Mouse (Mus musculus): ENCODE measurements at regions not wholly inside any gene's neighbourhood (a gene's known extent, or its start where the extent isn't known, plus 50 kb on each side); places are given as distances from the start of the nearest gene placed in this dataset.

- no peak for DNase-seq
Observed at GRCm38 (mm10) chr9:47054595-47054994, 56.1 kb downstream of the Gm4791 start.

- no peak for DNase-seq
Observed at GRCm38 (mm10) chr9:47055558-47055957, 57.0 kb downstream of the Gm4791 start.

- no peak for DNase-seq
Observed at GRCm38 (mm10) chr9:47059339-47060005, 60.9 kb downstream of the Gm4791 start.

DNA sequence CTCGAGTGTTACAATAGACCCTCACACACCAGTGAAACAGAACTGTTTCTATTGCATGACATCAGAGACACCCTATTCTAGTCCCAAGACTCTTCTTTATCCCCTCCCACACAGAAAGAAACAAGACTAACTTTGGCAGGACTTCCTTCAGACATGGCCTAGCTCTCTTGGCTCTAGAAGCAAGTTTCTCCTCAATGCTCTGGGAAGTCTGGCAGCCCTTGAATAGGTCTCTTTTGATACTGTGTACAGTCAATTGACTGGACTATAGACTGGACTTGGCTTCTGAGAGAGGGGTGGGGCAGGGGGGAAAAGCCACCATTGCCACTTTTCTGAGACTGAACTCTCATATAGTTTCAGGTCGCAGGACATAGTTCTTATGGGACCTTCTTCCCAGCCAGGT lies 62.2 kb downstream of the Gm4791 start:
- no peak for DNase-seq

DNA sequence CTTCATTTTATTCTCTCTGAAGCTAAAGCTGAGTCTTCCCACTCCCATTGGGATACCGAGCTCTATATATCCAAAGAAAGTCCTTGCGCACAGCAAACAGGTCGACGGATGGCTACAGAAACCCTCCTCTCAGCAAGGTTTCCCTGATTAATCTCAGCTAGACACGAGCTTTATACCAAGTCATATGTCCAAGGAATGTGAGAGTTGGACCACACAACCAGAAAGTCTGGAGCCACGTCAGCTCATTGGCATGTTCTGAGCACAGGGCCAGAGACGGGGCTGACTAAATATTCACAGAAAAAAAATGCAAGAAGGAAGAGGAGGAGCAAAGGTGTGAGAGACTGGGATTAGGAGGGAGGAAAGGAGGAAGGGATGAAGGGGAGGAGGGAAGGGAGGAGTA lies 64.0 kb downstream of the Gm4791 start:
- no peak for DNase-seq

- DNase-seq = no peak
Observed at GRCm38 (mm10) chr9:47063751-47064150, 65.2 kb downstream of the Gm4791 start.

DNA sequence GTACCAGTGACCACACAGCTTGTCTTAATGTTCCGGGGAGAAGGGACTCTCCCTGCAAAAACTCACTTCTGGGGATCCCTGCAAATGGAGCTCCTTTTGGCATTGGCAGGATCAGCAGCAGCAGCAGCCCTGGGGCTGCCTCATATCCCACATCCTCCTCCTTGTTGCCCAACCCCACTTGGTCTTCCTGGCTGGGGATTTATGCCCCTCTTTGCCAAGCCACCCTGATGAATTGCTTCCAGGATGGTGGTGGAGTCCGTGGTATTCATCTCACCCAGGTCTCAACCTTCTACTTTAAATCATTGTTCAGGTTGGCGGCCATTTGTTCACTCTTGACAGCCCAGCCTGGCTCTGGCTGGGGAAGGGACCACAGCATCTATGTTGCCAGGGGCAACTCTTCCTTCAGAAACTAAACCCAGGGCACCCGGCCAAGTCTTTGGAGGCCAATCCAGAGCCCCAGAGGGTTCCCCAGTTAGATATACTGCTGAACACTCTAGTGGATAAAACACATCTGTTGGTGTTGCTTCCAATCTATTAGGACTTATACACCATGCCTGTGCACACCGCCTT lies 66.0 kb downstream of the Gm4791 start:
- no peak for DNase-seq

DNA sequence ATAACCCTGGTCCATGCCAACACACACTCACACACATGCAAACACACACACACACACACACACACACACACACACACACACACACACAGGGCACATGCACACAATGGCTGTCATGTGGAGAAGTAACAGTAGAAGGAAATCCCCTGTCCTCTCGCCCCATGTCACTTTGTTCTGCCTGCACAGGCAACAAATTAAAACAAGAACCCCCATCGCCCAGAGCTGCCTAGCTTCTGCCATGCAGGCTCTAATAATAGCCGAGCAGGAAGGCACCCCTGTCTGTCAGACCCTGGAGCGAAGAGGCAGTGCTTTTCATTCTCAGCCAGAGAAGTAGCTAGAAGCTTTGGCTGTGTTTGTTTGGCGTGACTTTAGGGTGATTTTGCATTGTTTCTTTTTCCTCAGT lies 70.9 kb downstream of the Gm4791 start:
- no peak for DNase-seq

DNA sequence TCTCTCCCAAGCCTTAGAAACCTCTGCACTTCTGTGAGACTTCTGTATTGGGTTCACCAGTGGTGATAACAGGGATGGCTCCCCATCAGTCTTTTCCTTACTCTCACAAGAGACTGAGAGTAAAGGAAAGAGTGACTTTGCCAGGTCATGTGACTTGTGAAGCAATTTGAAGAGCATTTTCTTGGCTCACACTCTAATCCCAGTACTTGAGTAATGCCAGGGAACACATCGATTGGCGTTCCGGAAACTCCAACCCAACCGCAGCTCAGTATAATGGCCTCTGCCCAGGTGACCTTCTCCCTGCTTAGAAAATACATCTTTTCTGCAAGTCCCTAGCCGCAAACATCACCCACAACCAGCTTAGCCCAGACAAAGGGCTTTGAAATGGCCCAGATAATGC lies 72.4 kb downstream of the Gm4791 start:
- DNase-seq = no peak

- no peak for DNase-seq
Observed at GRCm38 (mm10) chr9:47076946-47077345, 78.4 kb downstream of the Gm4791 start.

DNA sequence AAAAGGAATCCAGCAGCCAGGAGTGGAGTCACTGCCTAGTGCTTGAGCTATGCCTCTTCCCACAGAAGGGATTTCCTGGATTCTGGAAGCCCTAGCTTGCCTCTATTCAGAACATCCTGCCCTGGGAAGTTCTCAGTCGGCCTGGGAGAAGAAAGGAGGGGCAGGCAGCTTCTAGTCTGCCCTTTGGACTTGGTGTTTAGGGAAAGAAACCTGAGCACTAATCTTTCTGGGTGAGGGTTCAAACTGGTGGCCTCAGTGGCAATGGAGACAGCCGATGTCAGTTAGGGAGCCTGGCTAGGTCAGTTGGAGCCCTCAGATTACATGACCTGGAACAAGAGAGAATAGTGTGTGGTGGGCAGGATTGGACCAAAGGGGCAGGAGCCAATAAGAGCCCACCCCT lies 78.9 kb downstream of the Gm4791 start:
- no peak for DNase-seq

GRCm38 (mm10) chr9:47077945-47078344 lies 79.4 kb downstream of the Gm4791 start:
- DNase-seq = no peak

DNA sequence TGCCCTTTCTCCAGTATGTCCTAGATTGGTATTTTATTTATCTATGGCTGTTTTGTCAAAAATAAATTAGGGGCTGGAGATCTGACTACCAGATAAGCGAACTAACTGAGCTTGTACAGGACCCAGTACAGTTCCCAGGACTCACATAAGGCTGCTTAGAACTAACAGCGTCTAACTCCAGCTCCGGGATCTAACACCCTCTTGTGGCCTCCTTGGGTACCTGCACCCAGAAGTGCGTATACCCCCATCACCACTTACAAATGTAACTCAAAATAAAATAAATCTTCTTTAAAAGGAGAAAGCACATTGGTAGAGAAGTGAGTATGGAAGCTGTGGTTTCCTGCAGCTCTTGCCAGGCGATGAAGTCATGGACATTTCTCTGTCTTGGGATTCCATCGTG lies 82.9 kb downstream of the Gm4791 start:
- no peak for DNase-seq

- no peak for DNase-seq
Observed at GRCm38 (mm10) chr9:47091796-47092195, 93.3 kb downstream of the Gm4791 start.

DNA sequence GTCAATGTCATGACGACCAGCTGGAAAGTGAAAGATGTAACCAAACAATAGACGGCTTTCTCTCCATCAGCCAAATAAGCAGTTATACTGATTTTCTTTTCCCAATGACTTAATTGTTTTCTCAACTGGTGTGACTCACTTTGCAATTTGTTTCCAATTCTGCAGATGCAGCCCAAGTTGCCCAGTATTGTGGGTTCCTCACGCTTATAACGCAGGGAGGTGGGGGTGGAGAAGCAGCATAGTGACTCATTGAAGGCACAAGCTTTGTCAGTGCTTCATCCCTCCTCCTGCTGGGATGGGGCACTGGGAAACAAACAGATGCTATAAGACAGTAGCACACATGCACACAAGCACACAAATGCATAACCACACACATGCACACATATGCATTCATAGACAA lies 97.1 kb downstream of the Gm4791 start:
- no peak for DNase-seq

DNA sequence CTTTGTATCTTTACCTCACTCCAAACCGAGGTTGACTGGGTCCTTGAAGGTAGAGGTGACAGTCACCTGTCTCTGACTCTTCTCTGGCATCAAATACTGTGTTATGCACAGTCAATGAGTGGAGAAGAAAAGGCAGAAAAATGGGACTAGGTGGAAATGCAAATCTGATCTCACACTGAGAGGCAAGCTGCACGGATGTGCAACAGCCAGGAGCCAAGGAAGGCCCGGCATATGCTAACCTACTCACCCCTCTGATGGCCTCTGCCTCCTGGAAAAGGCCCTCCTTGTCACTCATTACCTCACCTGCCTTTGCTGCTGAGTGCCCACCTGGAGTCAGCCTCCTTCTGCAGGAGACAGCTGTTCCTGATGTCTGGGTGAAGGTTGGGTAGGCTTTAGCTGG lies 104.8 kb downstream of the Gm4791 start:
- no peak for DNase-seq

- no peak for DNase-seq
Observed at GRCm38 (mm10) chr9:47103966-47104365, 105.4 kb downstream of the Gm4791 start.

- DNase-seq = no peak
Observed at GRCm38 (mm10) chr9:47108096-47108495, 109.6 kb downstream of the Gm4791 start.

DNA sequence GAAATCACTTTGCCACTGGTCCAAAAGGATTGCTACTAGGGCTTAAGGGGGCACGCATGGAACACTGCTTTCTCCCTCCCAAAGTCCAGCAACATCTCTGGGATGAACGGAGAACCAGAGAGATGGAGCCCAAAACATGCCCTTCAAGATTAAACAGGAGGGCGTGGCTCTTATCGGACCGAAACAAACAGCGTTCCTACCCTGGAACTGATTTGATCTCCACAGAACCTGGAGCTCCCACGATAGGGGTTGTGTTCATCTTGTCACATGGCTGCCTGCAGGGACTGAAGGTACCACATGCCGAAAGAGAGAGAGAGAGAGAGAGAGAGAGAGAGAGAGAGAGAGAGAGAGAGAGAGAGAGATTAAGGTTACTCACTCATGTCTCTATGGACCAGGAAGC lies 120.7 kb downstream of the Gm4791 start:
- DNase-seq = no peak

DNA sequence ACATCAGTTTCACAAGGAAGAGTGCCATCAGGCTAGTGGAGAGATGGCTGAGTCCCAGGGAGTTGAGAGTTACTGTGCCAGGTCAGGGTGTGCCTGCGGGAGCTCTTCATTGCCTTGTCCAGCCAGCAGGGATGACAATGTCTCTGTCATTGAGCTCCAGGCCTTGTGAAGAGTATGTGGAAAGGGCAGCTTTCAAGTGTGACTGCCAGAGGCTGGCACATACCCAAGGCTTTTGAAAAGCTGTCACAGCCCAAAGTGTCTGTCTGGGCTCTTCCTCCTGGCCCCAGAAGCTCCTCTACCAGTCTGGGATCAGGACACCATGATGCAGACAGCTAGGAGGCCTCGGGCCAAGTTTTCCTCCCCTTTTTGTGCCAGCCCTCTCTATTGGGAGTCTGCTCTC lies 124.6 kb downstream of the Gm4791 start:
- DNase-seq = no peak

GRCm38 (mm10) chr9:47125517-47125916 lies 127.0 kb downstream of the Gm4791 start:
- no peak for DNase-seq

- DNase-seq = no peak
Observed at GRCm38 (mm10) chr9:47126236-47126635, 127.7 kb downstream of the Gm4791 start.

DNA sequence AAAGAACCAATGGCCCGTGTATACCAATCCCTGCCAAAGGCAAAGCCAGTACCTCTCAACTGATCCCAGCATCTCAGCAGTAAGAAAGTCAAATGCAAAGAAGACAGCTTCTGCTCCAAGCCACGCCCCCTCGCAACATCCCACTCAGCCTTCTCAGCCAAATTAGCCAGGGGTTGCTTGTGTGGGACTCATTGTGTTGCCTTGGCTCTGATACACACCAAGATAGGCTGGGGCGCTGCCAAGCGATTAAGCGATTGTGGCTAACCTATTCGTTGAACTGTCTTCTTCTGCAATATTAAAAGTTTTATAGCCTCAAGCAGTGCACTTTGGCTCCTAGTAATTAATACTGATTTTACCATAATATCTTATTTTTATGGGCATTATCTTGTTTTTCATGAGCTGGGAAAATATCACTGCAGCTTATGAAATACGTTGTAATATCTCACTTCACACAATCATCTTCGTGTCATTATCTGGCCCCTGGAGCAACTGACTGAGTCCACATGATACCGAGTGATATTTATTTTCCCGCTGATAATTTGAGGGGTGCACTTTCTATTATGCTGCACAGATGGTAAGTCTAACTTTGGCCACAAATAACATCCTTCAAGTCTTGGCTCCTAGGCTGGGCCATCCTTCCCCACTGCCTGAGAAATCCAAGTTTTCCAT lies 129.3 kb downstream of the Gm4791 start:
- DNase-seq = no peak

GRCm38 (mm10) chr9:47129101-47129500 lies 130.6 kb downstream of the Gm4791 start:
- no peak for DNase-seq

GRCm38 (mm10) chr9:47133454-47133853 lies 134.9 kb downstream of the Gm4791 start:
- no peak for DNase-seq

All from liver (tissue).